Mouse (Mus musculus) MEL (cell line): ENCODE results near the gene 6430550D23Rik. TPM values are rescaled to one million over a fixed set of nuclear protein-coding genes. Genes with fewer than 3 reads are reported as not detected.
A peak's percentile ranks its signal among the peaks of the same experiment; 100 is the strongest.
"Not testable (repeated sequence)": the region's sequence is repeated elsewhere in the genome, so short reads cannot be mapped to it uniquely, and the experiment has no call there.

Source experiments
- DNase-seq: peaks from one replicate; pipeline ENCODE4 v3.0.0; 2011; ENCODE audit warnings: low read depth, low spot score
- H3K27ac ChIP-seq: 2 replicates; pipeline ENCODE4 v1.5.1; 2012; ENCODE audit warnings: low read depth, mild to moderate bottlenecking, control low read depth, low read length, moderate library complexity; ENCODE audit not compliant: control insufficient read depth
- H3K27me3 ChIP-seq, 2 experiments: fragments of 150-350 bp in 1 of 2; sonication (generic) in 1 of 2; 2 replicates each; pipeline ENCODE4 v1.6.1; 2012; ENCODE audit warnings: low read length in 2 of 2, mild to moderate bottlenecking in 2 of 2, improper control_type of control experiment in 1 of 2, moderate library complexity in 1 of 2; ENCODE audit not compliant: insufficient read depth in 2 of 2, control insufficient read depth in 1 of 2
- H3K36me3 ChIP-seq, 2 experiments: 2 replicates each; pipeline ENCODE4 v1.6.1; 2012 to 2014; ENCODE audit warnings: low read length in 2 of 2, improper control_type of control experiment in 1 of 2, inconsistent platforms in 1 of 2, mild to moderate bottlenecking in 1 of 2; ENCODE audit not compliant: insufficient read depth in 2 of 2, control insufficient read depth in 1 of 2
- H3K4me1 ChIP-seq, 2 experiments: fragments of 150-350 bp in 1 of 2; sonication (generic) in 1 of 2; 2 replicates each; pipeline ENCODE4 v1.6.1; 2012; ENCODE audit warnings: low read length in 2 of 2, improper control_type of control experiment in 1 of 2, mild to moderate bottlenecking in 1 of 2; ENCODE audit not compliant: insufficient read depth in 2 of 2, control insufficient read depth in 1 of 2
- H3K4me3 ChIP-seq, 2 experiments: fragments of 150-350 bp in 1 of 2; sonication (generic) in 1 of 2; 2 replicates each; pipeline ENCODE4 v1.5.1; 2012; ENCODE audit warnings: low read depth in 2 of 2, low read length in 2 of 2, mild to moderate bottlenecking in 2 of 2, moderate library complexity in 2 of 2, control low read depth in 1 of 2, improper control_type of control experiment in 1 of 2; ENCODE audit not compliant: control insufficient read depth in 1 of 2, insufficient read depth in 1 of 2
- H3K79me2 ChIP-seq: 2 replicates; pipeline ENCODE4 v1.6.1; 2012; ENCODE audit warnings: mild to moderate bottlenecking, low read length, moderate library complexity; ENCODE audit not compliant: control insufficient read depth, poor library complexity, insufficient read depth
- H3K9ac ChIP-seq: 2 replicates; pipeline ENCODE4 v1.6.1; 2012; ENCODE audit warnings: low read depth, mild to moderate bottlenecking, control low read depth, low read length, moderate library complexity; ENCODE audit not compliant: control insufficient read depth, poor library complexity, severe bottlenecking
- H3K9me3 ChIP-seq: fragments of 150-350 bp; sonication (generic); replicated peaks from 2 replicates; pipeline ENCODE4 v1.6.1; 2012; ENCODE audit warnings: mild to moderate bottlenecking, low read length, improper control_type of control experiment, moderate library complexity; ENCODE audit not compliant: insufficient read depth
- EP300 ChIP-seq, 2 experiments: IDR thresholded peaks; 2 replicates each; pipeline ENCODE4 v1.6.1; 2011; ENCODE audit warnings: improper control_type of control experiment in 2 of 2, low read length in 2 of 2, low read depth in 1 of 2, mild to moderate bottlenecking in 1 of 2
- ETS1 ChIP-seq: IDR thresholded peaks from 2 replicates; pipeline ENCODE4 v1.6.1; 2012; ENCODE audit warnings: low read depth, mild to moderate bottlenecking, inconsistent platforms, low read length, improper control_type of control experiment, moderate library complexity
- GATA1 ChIP-seq: IDR thresholded peaks from 2 replicates; pipeline ENCODE4 v1.6.1; 2011; ENCODE audit warnings: low read depth, low read length, improper control_type of control experiment
- HCFC1 ChIP-seq: IDR thresholded peaks from 2 replicates; pipeline ENCODE4 v1.6.1; 2012; ENCODE audit warnings: low read depth, mild to moderate bottlenecking, inconsistent platforms, low read length, improper control_type of control experiment, moderate library complexity
- RCOR1 ChIP-seq: IDR thresholded peaks from 2 replicates; pipeline ENCODE4 v1.6.1; 2012; ENCODE audit warnings: low read depth, mild to moderate bottlenecking, inconsistent platforms, low read length, improper control_type of control experiment
- SIN3A ChIP-seq: IDR thresholded peaks from 2 replicates; pipeline ENCODE4 v1.6.1; 2012; ENCODE audit warnings: low read length, improper control_type of control experiment, inconsistent platforms
- TBP ChIP-seq: IDR thresholded peaks from 2 replicates; pipeline ENCODE4 v1.8.0; 2011; ENCODE audit warnings: low read depth, low read length, improper control_type of control experiment
- ZNF384 ChIP-seq: IDR thresholded peaks from 2 replicates; pipeline ENCODE4 v1.6.1; 2012; ENCODE audit warnings: low read depth, mild to moderate bottlenecking, inconsistent platforms, low read length, improper control_type of control experiment
- polyA plus RNA-seq, 2 experiments: library from polyadenylated mRNA; stranded (reverse) in 1 of 2; unstranded in 1 of 2; fragments of >175 nt in 1 of 2; fragments of >200 nt in 1 of 2; gene quantifications; 2 replicates each; pipeline versions ENCODE4 v1.2.1 to v1.2.4; 2012; ENCODE audit warnings: low replicate concordance in 2 of 2, low read depth in 1 of 2; ENCODE audit not compliant: insufficient read length in 2 of 2, insufficient read depth in 1 of 2, missing spikeins in 1 of 2
- total RNA-seq: library from RNA; depleted of rRNA; stranded (reverse); fragments of 300-350 nt; gene quantifications from 2 replicates; pipeline ENCODE4 v1.2.3, GENCODE M21; 2012; rRNA removed

The 6430550D23Rik gene
- total and polyA plus RNA-seq, 3 experiments: 1.1 TPM; not detected in 1

- H3K27ac ChIP-seq: not testable (repeated sequence)
- DNase-seq: peak; percentile 53
Measured at GRCm38 (mm10) chr2:155925213-155925612, 82.6 kb downstream of the 6430550D23Rik start.

More at GRCm38 (mm10) chr2:155925213-155925612, 82.6 kb downstream of the 6430550D23Rik start:
- Histone ChIP-seq H3K36me3 (peaks cover 2 to 37% of the 10 kb centered on the region in 2 experiments), H3K79me2 (peaks cover 49% of the 10 kb centered on the region), H3K4me1 (peaks cover 7 to 27% of the 10 kb centered on the region in 2 experiments)
- not testable (repeated sequence) for H3K9me3 ChIP-seq, H3K4me3 ChIP-seq, H3K9ac ChIP-seq, H3K27me3 ChIP-seq
- peak; percentile 55 for TF ChIP-seq GATA1
- 0 out of 2 replicates have a peak, but pooled peaks have one; percentile 19 for TF ChIP-seq HCFC1
- 0 out of 2 replicates have a peak, but pooled peaks have one; percentile 17 for TF ChIP-seq ETS1
- peak; percentile 93 for TF ChIP-seq ZNF384
- peak; percentile 27 to 47; a peak in 3 of 4 replicates for TF ChIP-seq EP300 (IDR thresholded peaks at IDR 0.05; ENCODE audit: low read depth in 1 of 2, low read length in 2 of 2)
- 0 out of 2 replicates have a peak, but pooled peaks have one; percentile 53 for TF ChIP-seq RCOR1
- 0 out of 2 replicates have a peak, but pooled peaks have one; percentile 21 for TF ChIP-seq TBP
- peak; percentile 31; the same call in 1 of the 2 replicates for TF ChIP-seq SIN3A

Other genes with a start within 250 kb of the 6430550D23Rik start
- 0.23 and 0.27 TPM in 2 replicates for gene Mmp24, start 232.6 kb downstream of the 6430550D23Rik start, total RNA-seq
- gene Mmp24, start 232.6 kb downstream of the 6430550D23Rik start, polyA plus RNA-seq: under 1 TPM in 1 of 2 experiments, not detected in 1; 0.06 TPM
- gene BC029722, start 188.6 kb downstream of the 6430550D23Rik start, total RNA-seq: 5.9 TPM in 2 replicates
- gene BC029722, start 188.6 kb downstream of the 6430550D23Rik start, polyA plus RNA-seq: 10 to 100 TPM in 1 of 2 experiments, not detected in 1; 19.7 TPM
- gene Eif6, start 181.1 kb downstream of the 6430550D23Rik start, total RNA-seq: 318 and 349 TPM in 2 replicates
- gene Eif6, start 181.1 kb downstream of the 6430550D23Rik start, polyA plus RNA-seq: 100 to 1,000 TPM in 1 of 2 experiments, not detected in 1; 408 TPM
- gene Fam83c, start 173.1 kb downstream of the 6430550D23Rik start, total RNA-seq: 0.04 TPM in 1 of 2 replicates, not detected in the other
- under 1 TPM in 1 of 2 experiments, not detected in 1; 0.03 TPM for gene Fam83c, start 173.1 kb downstream of the 6430550D23Rik start, polyA plus RNA-seq
- gene Uqcc1, start 77.7 kb downstream of the 6430550D23Rik start, total RNA-seq: 83.1 and 87.1 TPM in 2 replicates
- 10 to 100 TPM in 1 of 2 experiments, not detected in 1; 61.0 TPM for gene Uqcc1, start 77.7 kb downstream of the 6430550D23Rik start, polyA plus RNA-seq
- gene Gm15557, start 67.2 kb downstream of the 6430550D23Rik start, total RNA-seq: not detected in 2 replicates
- not detected for gene Gm15557, start 67.2 kb downstream of the 6430550D23Rik start, polyA plus RNA-seq
- gene Gdf5, start 62.6 kb downstream of the 6430550D23Rik start, total RNA-seq: not detected in 2 replicates
- gene Gdf5, start 62.6 kb downstream of the 6430550D23Rik start, polyA plus RNA-seq: under 1 TPM in 1 of 2 experiments, not detected in 1; 0.06 TPM
- 9.8 and 12.8 TPM in 2 replicates for gene Cep250, start 51.5 kb downstream of the 6430550D23Rik start, total RNA-seq
- gene Cep250, start 51.5 kb downstream of the 6430550D23Rik start, polyA plus RNA-seq: 10 to 100 TPM in 1 of 2 experiments, not detected in 1; 16.4 TPM
- gene Ergic3, start 68 bp upstream of the 6430550D23Rik start, total RNA-seq: 80.0 and 86.9 TPM in 2 replicates
- gene Ergic3, start 68 bp upstream of the 6430550D23Rik start, polyA plus RNA-seq: 100 to 1,000 TPM in 1 of 2 experiments, not detected in 1; 168 TPM
- 0.04 TPM in 1 of 2 replicates, not detected in the other for gene Fer1l4, start 45.0 kb upstream of the 6430550D23Rik start, total RNA-seq
- gene Fer1l4, start 45.0 kb upstream of the 6430550D23Rik start, polyA plus RNA-seq: under 1 TPM in 1 of 2 experiments, not detected in 1; 0.07 TPM
- gene Spag4, start 57.2 kb upstream of the 6430550D23Rik start, total RNA-seq: 5.0 and 5.5 TPM in 2 replicates
- gene Spag4, start 57.2 kb upstream of the 6430550D23Rik start, polyA plus RNA-seq: 10 to 100 TPM in 1 of 2 experiments, not detected in 1; 10.9 TPM
- 22.5 and 32.0 TPM in 2 replicates for gene Cpne1, start 104.0 kb upstream of the 6430550D23Rik start, total RNA-seq
- gene Cpne1, start 104.0 kb upstream of the 6430550D23Rik start, polyA plus RNA-seq: 10 to 100 TPM in 1 of 2 experiments, not detected in 1; 52.8 TPM
- gene Rbm12, start 104.0 kb upstream of the 6430550D23Rik start, total RNA-seq: 13.4 and 15.3 TPM in 2 replicates
- gene Rbm12, start 104.0 kb upstream of the 6430550D23Rik start, polyA plus RNA-seq: 10 to 100 TPM; 28.8 to 42.5 TPM
- 27.6 and 32.3 TPM in 2 replicates for gene Gm28036, start 119.1 kb upstream of the 6430550D23Rik start, total RNA-seq
- gene Gm28036, start 119.1 kb upstream of the 6430550D23Rik start, polyA plus RNA-seq: 10 to 100 TPM in 1 of 2 experiments, not detected in 1; 20.4 TPM
- 392 and 402 TPM in 2 replicates for gene Romo1, start 136.1 kb upstream of the 6430550D23Rik start, total RNA-seq
- gene Romo1, start 136.1 kb upstream of the 6430550D23Rik start, polyA plus RNA-seq: 100 to 1,000 TPM in 1 of 2 experiments, not detected in 1; 554 TPM
- 79.6 and 83.9 TPM in 2 replicates for gene Nfs1, start 136.2 kb upstream of the 6430550D23Rik start, total RNA-seq
- 10 to 100 TPM in 1 of 2 experiments, not detected in 1; 64.5 TPM for gene Nfs1, start 136.2 kb upstream of the 6430550D23Rik start, polyA plus RNA-seq
- gene Rbm39, start 172.3 kb upstream of the 6430550D23Rik start, total RNA-seq: 212 and 228 TPM in 2 replicates
- 1,000 to 10,000 TPM in 1 of 2 experiments, 100 to 1,000 TPM in 1; 248 to 1,530 TPM for gene Rbm39, start 172.3 kb upstream of the 6430550D23Rik start, polyA plus RNA-seq
- 11.7 and 13.2 TPM in 2 replicates for gene Phf20, start 188.5 kb upstream of the 6430550D23Rik start, total RNA-seq
- gene Phf20, start 188.5 kb upstream of the 6430550D23Rik start, polyA plus RNA-seq: 10 to 100 TPM in 1 of 2 experiments, not detected in 1; 16.9 TPM